Mouse (Mus musculus): ENCODE data around the gene Megf11.
"Not testable (repeated sequence)": the region's sequence is repeated elsewhere in the genome, so short reads cannot be mapped to it uniquely, and the experiment has no call there.

DNA sequence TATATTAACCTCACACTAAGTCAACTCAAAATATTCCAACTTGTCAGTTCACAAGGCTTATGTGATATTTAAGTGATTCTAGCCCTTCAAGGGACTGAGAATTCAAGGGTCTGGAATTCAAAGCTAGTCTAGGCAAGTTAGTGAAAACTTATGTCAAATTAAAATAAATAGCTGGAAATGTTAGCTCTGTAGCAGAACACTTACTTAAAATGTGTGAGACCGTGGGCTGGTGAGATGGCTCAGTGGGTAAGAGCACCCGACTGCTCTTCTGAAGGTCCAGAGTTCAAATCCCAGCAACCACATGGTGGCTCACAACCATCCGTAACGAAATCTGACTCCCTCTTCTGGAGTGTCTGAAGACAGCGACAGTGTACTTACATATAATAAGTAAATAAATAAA is 324.9 kb downstream of the Megf11 start:
- TF ChIP-seq EP300 (IDR thresholded peaks at IDR 0.05; ENCODE audit: low read depth in 1 of 2, low read length in 2 of 2); MAZ (IDR thresholded peaks at IDR 0.05; ENCODE audit: low read depth, low read length); CTCF (IDR thresholded peaks at IDR 0.05 in 2 of 3, conservative IDR thresholded peaks at IDR 0.05 in 1 of 3; ENCODE audit: control insufficient read depth in 1 of 3, insufficient read depth in 1 of 3, low read depth in 2 of 3, low read length in 3 of 3, poor library complexity in 1 of 3, severe bottlenecking in 1 of 3); GABPA (IDR thresholded peaks at IDR 0.05; ENCODE audit: low read depth, low read length); ZC3H11A (IDR thresholded peaks at IDR 0.05; ENCODE audit: low read depth, low read length); JUND (IDR thresholded peaks at IDR 0.05; ENCODE audit: low read depth, low read length); POLR2A (IDR thresholded peaks at IDR 0.05; ENCODE audit: control insufficient read depth in 1 of 2, insufficient read depth in 1 of 2, low read depth in 1 of 2, low read length in 2 of 2, poor library complexity in 1 of 2); USF1 (IDR thresholded peaks at IDR 0.05; ENCODE audit: low read depth, low read length); POLR2AphosphoS2 (IDR thresholded peaks at IDR 0.05; ENCODE audit: low read length); E2F4 (IDR thresholded peaks at IDR 0.05; ENCODE audit: borderline replicate concordance, low read depth, low read length); CHD1 (IDR thresholded peaks at IDR 0.05; ENCODE audit: low read depth, low read length); ELF1 (IDR thresholded peaks at IDR 0.05; ENCODE audit: low read depth, low read length): not testable (repeated sequence)
